Mouse (Mus musculus) limb, embryonic 14.5 days (tissue): ENCODE results near the gene C2. TPM values are rescaled to one million over a fixed set of nuclear protein-coding genes. Genes with fewer than 3 reads are reported as not detected.
A peak's percentile ranks its signal among the peaks of the same experiment; 100 is the strongest.

ENCODE experiments used
- ATAC-seq: fragments of 200-750 bp; cut with Nextera tagmentation; 2 replicates; pipeline ENCODE4 v1.8.0; 2017; ENCODE audit warnings: low read depth, moderate number of reproducible peaks, moderate TSS enrichment; ENCODE audit not compliant: low FRiP score
- DNase-seq: peaks from one replicate; pipeline ENCODE4 v3.0.0-alpha.2; 2015; ENCODE audit warnings: low spot score
- H3K27ac ChIP-seq: fragments of 300-500 bp; sonication (generic); replicated peaks from 2 replicates; pipeline ENCODE4 v1.5.1; 2014; ENCODE audit warnings: low read depth, mild to moderate bottlenecking, low read length, moderate library complexity, mixed read lengths
- H3K27me3 ChIP-seq: fragments of 300-500 bp; sonication (generic); 2 replicates; pipeline ENCODE4 v1.6.1; 2014; ENCODE audit warnings: low read length, mixed read lengths; ENCODE audit not compliant: control insufficient read depth, insufficient read depth
- H3K36me3 ChIP-seq: fragments of 300-500 bp; sonication (generic); 2 replicates; pipeline ENCODE4 v1.6.1; 2014; ENCODE audit warnings: mild to moderate bottlenecking, low read length, moderate library complexity, mixed read lengths; ENCODE audit not compliant: control insufficient read depth, insufficient read depth
- H3K4me1 ChIP-seq: fragments of 300-500 bp; sonication (generic); 2 replicates; pipeline ENCODE4 v1.6.1; 2014; ENCODE audit warnings: antibody characterized with exemption, low read length, mixed read lengths; ENCODE audit not compliant: control insufficient read depth, insufficient read depth
- H3K4me2 ChIP-seq: fragments of 300-500 bp; sonication (generic); replicated peaks from 2 replicates; pipeline ENCODE4 v1.6.1; 2014; ENCODE audit warnings: low read depth, mild to moderate bottlenecking, low read length, moderate library complexity; ENCODE audit not compliant: severe bottlenecking
- H3K4me3 ChIP-seq: fragments of 300-500 bp; sonication (generic); replicated peaks from 2 replicates; pipeline ENCODE4 v1.5.1; 2014; ENCODE audit warnings: low read length
- H3K9ac ChIP-seq: fragments of 300-500 bp; sonication (generic); 2 replicates; pipeline ENCODE4 v1.6.1; 2014; ENCODE audit warnings: mild to moderate bottlenecking, low read depth, low read length, moderate library complexity; ENCODE audit not compliant: severe bottlenecking
- H3K9me3 ChIP-seq: fragments of 300-500 bp; sonication (generic); 2 replicates; pipeline ENCODE4 v1.6.1; 2016; ENCODE audit warnings: low read length; ENCODE audit not compliant: control insufficient read depth
- POLR2A ChIP-seq: fragments of 200-500 bp; IDR thresholded peaks from 2 replicates; pipeline ENCODE4 v1.8.0; 2012; ENCODE audit warnings: inconsistent platforms, mild to moderate bottlenecking, moderate library complexity, borderline replicate concordance; ENCODE audit not compliant: insufficient read depth, insufficient read length; ENCODE audit errors: extremely low read depth
- WGBS: fragments of 180-500 bp; shearing (Covaris S2); extraction: QIAGEN DNeasy Blood & Tissue Kit; methylation state at CpG from one replicate; pipeline ENCODE4 v1.1.7; 2014; 5-methylcytosine and 5-hydroxymethylcytosine counted together
- polyA plus RNA-seq, 2 experiments: library from polyadenylated mRNA; depleted of rRNA in 1 of 2; stranded (reverse) in 1 of 2; unstranded in 1 of 2; fragments of >200 nt; fragmentation: Nextera tagmentation in 1 of 2; extraction: Ambion mirVana in 1 of 2; gene quantifications; 2 replicates each; pipeline versions ENCODE4 v1.2.1 to v1.2.3; 2012 to 2014

C2 gene
- polyA plus RNA-seq, 2 experiments = 4.7 to 4.9 TPM

DNA sequence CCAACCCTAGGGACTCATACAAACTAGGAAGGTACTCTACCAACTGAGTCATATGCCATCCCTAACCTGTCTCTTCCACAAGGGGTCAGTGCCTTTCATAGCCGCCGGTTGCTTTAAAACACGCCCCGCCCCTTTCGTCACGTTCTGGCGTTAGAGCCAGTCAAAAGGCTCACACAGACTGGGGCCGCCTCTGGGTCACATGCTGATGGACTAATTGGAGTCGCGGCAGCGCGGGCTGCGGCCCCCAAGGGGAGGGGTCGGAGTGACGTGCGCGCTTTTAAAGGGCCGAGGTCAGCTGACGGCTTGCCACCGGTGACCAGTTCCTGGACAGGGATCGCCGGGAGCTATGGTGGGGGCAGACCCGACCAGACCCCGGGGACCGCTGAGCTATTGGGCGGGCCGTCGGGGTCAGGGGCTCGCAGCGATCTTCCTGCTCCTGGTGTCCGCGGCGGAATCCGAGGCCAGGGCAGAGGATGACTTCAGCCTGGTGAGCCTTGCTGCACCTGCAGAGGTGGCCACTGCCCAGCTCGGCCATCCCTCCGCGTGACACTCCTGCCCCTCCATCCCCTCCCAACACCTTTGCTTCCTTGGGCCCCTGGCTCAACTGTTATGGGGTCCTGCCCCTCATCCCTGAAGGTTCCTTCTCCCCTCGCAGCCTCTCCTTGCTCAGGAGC, 33.1 kb upstream of the C2 start, which contains the start of gene Neu1:
Gene Neu1, plus strand, starts transcription at position 193 of the 674 bp plus-strand sequence.
- Histone ChIP-seq H3K4me3 (peak within 1 kb of the TSS; percentile 68), H3K4me1 (peaks cover 5% of the 10 kb centered on the region), H3K27me3 (no peaks in the 10 kb centered on the region), H3K36me3 (peaks cover 12% of the 10 kb centered on the region), H3K4me2 (peak within 1 kb of the TSS; percentile 96), H3K9me3 (no peaks in the 10 kb centered on the region), H3K27ac (no peak within 1 kb of the TSS), H3K9ac (peak within 1 kb of the TSS; percentile 65)
- DNase-seq = peak; percentile 97
- TF ChIP-seq POLR2A = no peak
- ATAC-seq = peak; percentile 97
- WGBS = under 1% methylated on average over 36 of the region's 38 CpGs

DNA sequence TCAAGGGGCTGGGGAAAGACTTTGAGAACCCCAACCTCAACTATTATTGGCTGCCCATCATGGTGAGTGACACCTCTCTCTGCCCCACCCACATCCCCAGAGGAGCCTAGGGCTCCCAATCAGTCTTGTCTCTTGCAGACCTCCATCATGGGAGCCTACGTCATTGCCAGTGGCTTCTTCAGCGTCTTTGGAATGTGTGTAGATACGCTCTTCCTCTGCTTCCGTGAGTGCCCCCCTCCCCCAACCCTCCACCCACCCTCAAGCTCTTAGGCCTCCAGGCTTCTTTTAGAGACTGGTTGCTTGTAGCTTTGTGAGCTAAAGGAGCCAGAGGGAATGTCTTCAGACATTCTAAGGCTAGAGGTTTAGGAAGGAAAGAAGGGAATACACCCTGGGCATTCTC, 30.8 kb upstream of the C2 start:
- Histone ChIP-seq H3K9ac (no peak overlapping the region), H3K4me1 (peaks cover 5% of the 10 kb centered on the region), H3K27ac (no peak overlapping the region), H3K36me3 (no peaks in the 10 kb centered on the region), H3K9me3 (no peaks in the 10 kb centered on the region), H3K4me3 (no peak overlapping the region), H3K27me3 (no peaks in the 10 kb centered on the region), H3K4me2 (no peak overlapping the region)
- ATAC-seq (no peak), DNase-seq (no peak)
- no peak for TF ChIP-seq POLR2A
- 66% methylated on average over 4 of the region's 4 CpGs for WGBS

DNA sequence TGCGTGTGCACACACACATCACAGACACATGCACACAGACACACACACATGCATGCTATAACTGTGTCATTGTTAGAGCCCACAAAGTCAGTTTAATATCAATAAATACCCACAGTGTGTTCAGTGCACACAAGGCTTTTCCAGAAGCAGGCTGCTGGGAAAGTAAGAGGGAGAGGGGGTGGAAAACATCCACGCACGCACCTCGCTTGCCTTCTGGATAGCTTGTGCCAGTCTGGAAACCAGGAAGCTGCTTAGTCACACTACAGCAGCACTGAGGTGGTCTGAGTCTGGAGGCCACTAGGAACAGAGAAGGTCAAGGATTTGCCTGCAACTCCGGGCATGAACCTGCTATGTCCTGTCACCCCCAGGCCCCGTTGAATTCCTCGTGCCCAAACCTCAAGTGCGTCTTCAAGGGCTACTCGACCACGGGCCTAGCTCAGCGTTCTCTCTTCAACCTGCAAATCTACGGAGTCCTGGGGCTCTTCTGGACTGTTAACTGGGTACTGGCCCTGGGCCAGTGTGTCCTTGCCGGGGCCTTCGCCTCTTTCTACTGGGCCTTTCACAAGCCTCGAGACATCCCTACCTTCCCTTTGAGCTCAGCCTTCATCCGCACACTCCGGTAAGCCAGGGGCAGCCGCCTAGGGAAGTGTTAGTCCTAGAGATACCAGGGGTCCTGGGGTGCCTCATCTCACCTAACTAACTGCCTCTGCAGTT, 29.4 kb upstream of the C2 start:
- Histone ChIP-seq H3K27me3 (no peaks in the 10 kb centered on the region), H3K4me3 (no peak overlapping the region), H3K27ac (no peak overlapping the region), H3K4me2 (no peak overlapping the region), H3K36me3 (no peaks in the 10 kb centered on the region), H3K4me1 (peaks cover 5% of the 10 kb centered on the region), H3K9me3 (no peaks in the 10 kb centered on the region), H3K9ac (no peak overlapping the region)
- no peak for TF ChIP-seq POLR2A
- ATAC-seq (no peak), DNase-seq (no peak)
- WGBS = 84% methylated on average over 18 of the region's 18 CpGs

- Histone ChIP-seq H3K4me2 (no peak overlapping the region), H3K9ac (no peak overlapping the region), H3K9me3 (no peaks in the 10 kb centered on the region), H3K36me3 (no peaks in the 10 kb centered on the region), H3K27ac (no peak overlapping the region), H3K27me3 (no peaks in the 10 kb centered on the region), H3K4me1 (no peaks in the 10 kb centered on the region; the same call in 1 of the 2 replicates), H3K4me3 (no peak overlapping the region)
- WGBS = 72% methylated on average over 5 of the region's 5 CpGs
- ATAC-seq (no peak), DNase-seq (no peak)
- TF ChIP-seq POLR2A = no peak
Measured at GRCm38 (mm10) chr17:34924258-34924657, 26.2 kb upstream of the C2 start.

- H3K9me3 ChIP-seq = no peaks in the 10 kb centered on the region
- TF ChIP-seq POLR2A = no peak
Measured at GRCm38 (mm10) chr17:34922939-34923338, 24.9 kb upstream of the C2 start.

More at GRCm38 (mm10) chr17:34922939-34923338, 24.9 kb upstream of the C2 start:
- H3K27ac ChIP-seq = no peak overlapping the region
- ATAC-seq (no peak), DNase-seq (no peak)
- 47% methylated on average over 6 of the region's 6 CpGs for WGBS
- H3K4me3 ChIP-seq = no peak overlapping the region
- no peaks in the 10 kb centered on the region; the same call in 1 of the 2 replicates for H3K4me1 ChIP-seq
- H3K36me3 ChIP-seq = no peaks in the 10 kb centered on the region
- H3K4me2 ChIP-seq = no peak overlapping the region
- H3K9ac ChIP-seq = no peak overlapping the region
- H3K27me3 ChIP-seq = no peaks in the 10 kb centered on the region
